Mouse (Mus musculus): ENCODE data around the gene Creb5. TPM values are rescaled to one million over a fixed set of nuclear protein-coding genes. Genes with fewer than 3 reads are reported as not detected.
A peak's percentile ranks its signal among the peaks of the same experiment; 100 is the strongest.

Creb5 gene
- polyA plus RNA-seq, 1 experiment from 2014 or later: 14.7 TPM

GRCm38 (mm10) chr6:53356328-53356727, 69.3 kb downstream of the Creb5 start:
- Histone ChIP-seq H3K9ac (no peak overlapping the region), H3K4me3 (no peak overlapping the region), H3K4me2 (replicated peaks) (no peak overlapping the region), H3K36me3 (no peaks in the 10 kb centered on the region), H3K27ac (no peak overlapping the region), H3K9me3 (no peaks in the 10 kb centered on the region), H3K27me3 (replicated peaks) (no peaks in the 10 kb centered on the region), H3K4me1 (no peaks in the 10 kb centered on the region)
- WGBS: 91% methylated on average over 1 of the region's 1 CpGs
- no peak for ATAC-seq (ENCODE audit: low FRiP score, low read depth)

- 63% methylated on average over 5 of the region's 5 CpGs for WGBS
- H3K9me3 ChIP-seq: no peaks in the 10 kb centered on the region
- no peak overlapping the region for H3K4me3 ChIP-seq
- no peaks in the 10 kb centered on the region for H3K36me3 ChIP-seq
- peaks cover 4% of the 10 kb centered on the region; the same call in 1 of the 2 replicates for H3K4me1 ChIP-seq
- no peaks in the 10 kb centered on the region for H3K27me3 ChIP-seq (replicated peaks)
- H3K27ac ChIP-seq: no peak overlapping the region
- ATAC-seq (ENCODE audit: low FRiP score, low read depth): no peak
- H3K9ac ChIP-seq: no peak overlapping the region
- no peak overlapping the region for H3K4me2 ChIP-seq (replicated peaks)
Observed at GRCm38 (mm10) chr6:53363535-53363934, 76.5 kb downstream of the Creb5 start.

DNA sequence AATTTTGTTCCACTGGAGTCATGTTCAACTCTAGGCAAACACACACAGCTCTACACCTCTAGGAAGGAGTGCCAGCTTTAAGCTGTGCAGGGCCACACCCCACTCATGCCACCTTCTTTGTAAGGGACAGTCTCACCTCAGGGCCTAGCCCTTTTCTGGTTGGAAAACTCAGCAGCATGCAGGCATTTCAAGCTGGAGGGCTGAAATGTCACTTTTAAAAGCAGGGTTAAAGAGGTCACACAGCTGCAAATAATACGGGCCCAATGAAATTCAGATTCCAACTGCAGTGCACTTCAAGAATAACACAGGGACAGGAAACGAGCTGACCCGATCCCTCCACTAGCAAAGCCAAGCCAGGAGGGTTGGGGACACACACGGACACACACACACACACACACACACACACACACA, 76.9 kb downstream of the Creb5 start:
- no peak for ATAC-seq (ENCODE audit: low FRiP score, low read depth)
- WGBS: 27% methylated on average over 4 of the region's 4 CpGs
- no peaks in the 10 kb centered on the region for H3K9me3 ChIP-seq
- no peaks in the 10 kb centered on the region for H3K27me3 ChIP-seq (replicated peaks)
- H3K27ac ChIP-seq: no peak overlapping the region
- no peak overlapping the region for H3K4me3 ChIP-seq
- H3K4me1 ChIP-seq: peaks cover 4% of the 10 kb centered on the region; the same call in 1 of the 2 replicates
- H3K36me3 ChIP-seq: no peaks in the 10 kb centered on the region
- no peak overlapping the region for H3K4me2 ChIP-seq (replicated peaks)
- H3K9ac ChIP-seq: no peak overlapping the region

DNA sequence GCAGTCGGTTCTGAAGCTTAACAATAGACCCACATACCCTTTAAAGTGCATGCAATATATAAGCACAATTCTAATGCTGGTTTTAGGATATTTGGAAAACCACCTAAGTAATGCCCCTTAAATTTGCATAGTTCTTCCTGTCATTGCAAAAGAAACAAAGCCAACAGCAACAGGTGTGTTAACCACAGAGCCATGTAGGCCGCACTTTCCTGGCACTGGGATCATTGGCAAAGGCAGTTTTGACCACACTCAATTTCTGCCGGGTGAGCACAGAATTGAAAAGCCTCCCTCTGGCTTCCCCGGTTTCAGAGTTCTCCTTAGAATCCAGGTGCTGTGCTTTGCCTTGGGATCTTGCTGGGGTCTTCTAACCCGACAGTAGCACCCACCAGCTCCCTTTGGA, 82.1 kb downstream of the Creb5 start:
- ATAC-seq (ENCODE audit: low FRiP score, low read depth): no peak
- Histone ChIP-seq H3K27me3 (replicated peaks) (no peaks in the 10 kb centered on the region), H3K36me3 (no peaks in the 10 kb centered on the region), H3K27ac (no peak overlapping the region), H3K9me3 (no peaks in the 10 kb centered on the region), H3K4me1 (peaks cover 4% of the 10 kb centered on the region; the same call in 1 of the 2 replicates), H3K9ac (no peak overlapping the region), H3K4me3 (no peak overlapping the region), H3K4me2 (replicated peaks) (no peak overlapping the region)
- WGBS: 84% methylated on average over 5 of the region's 5 CpGs

DNA sequence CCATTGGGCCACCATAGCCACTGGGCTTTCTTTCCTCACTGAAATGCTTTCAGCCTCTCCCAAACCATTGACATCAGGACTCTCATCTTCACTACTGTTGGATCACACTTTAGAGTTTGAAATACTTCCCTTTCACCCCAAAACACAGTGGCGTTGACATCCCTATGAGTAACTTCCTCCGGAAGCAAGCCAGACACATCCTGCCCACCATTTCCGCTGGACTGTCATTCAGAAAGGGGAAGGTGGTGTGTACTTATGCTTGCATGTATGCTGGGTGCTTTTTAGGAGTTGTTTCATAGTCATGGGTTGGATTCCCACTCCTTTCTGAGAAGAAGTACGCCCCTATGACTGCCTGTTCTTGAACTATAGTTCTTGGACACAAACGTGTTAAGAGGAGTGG, 82.9 kb downstream of the Creb5 start:
- Histone ChIP-seq H3K4me1 (peaks cover 4% of the 10 kb centered on the region; the same call in 1 of the 2 replicates), H3K36me3 (no peaks in the 10 kb centered on the region), H3K9ac (no peak overlapping the region), H3K27me3 (replicated peaks) (no peaks in the 10 kb centered on the region), H3K4me2 (replicated peaks) (no peak overlapping the region), H3K9me3 (no peaks in the 10 kb centered on the region), H3K27ac (no peak overlapping the region), H3K4me3 (no peak overlapping the region)
- no peak for ATAC-seq (ENCODE audit: low FRiP score, low read depth)
- WGBS: 93% methylated on average over 5 of the region's 5 CpGs

GRCm38 (mm10) chr6:53371962-53372361, 84.9 kb downstream of the Creb5 start:
- Histone ChIP-seq H3K9ac (no peak overlapping the region), H3K9me3 (no peaks in the 10 kb centered on the region), H3K4me1 (no peaks in the 10 kb centered on the region), H3K4me3 (no peak overlapping the region), H3K27ac (no peak overlapping the region), H3K27me3 (replicated peaks) (no peaks in the 10 kb centered on the region), H3K4me2 (replicated peaks) (no peak overlapping the region), H3K36me3 (no peaks in the 10 kb centered on the region)
- ATAC-seq (ENCODE audit: low FRiP score, low read depth): no peak
- 85% methylated on average over 9 of the region's 9 CpGs for WGBS

GRCm38 (mm10) chr6:53374315-53374941, 87.4 kb downstream of the Creb5 start:
- ATAC-seq (ENCODE audit: low FRiP score, low read depth): no peak
- Histone ChIP-seq H3K27me3 (replicated peaks) (no peaks in the 10 kb centered on the region), H3K27ac (no peak overlapping the region), H3K36me3 (no peaks in the 10 kb centered on the region), H3K9ac (no peak overlapping the region), H3K4me2 (replicated peaks) (no peak overlapping the region), H3K9me3 (no peaks in the 10 kb centered on the region), H3K4me3 (no peak overlapping the region), H3K4me1 (no peaks in the 10 kb centered on the region)
- 76% methylated on average over 3 of the region's 3 CpGs for WGBS

DNA sequence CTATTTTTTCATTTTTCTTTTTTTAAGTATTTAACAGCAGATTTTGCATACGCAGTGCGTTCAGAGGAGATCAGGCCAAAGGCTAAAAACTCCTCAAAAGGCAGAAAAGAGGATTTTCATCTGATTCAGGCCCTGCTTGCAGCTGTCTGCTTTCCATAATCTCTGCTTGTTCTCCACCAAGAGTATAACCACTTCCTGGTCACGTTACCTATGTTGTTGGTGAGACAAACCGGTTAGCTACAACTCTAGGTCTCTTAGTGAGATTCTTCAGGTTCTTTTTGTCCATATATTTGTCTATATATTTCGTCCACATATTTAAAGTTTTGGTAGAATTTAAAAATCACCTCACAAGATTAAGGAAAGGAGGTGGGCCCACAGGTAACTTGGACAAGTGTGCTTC, 102.2 kb downstream of the Creb5 start:
- ATAC-seq (ENCODE audit: low FRiP score, low read depth): no peak
- 91% methylated on average over 5 of the region's 5 CpGs for WGBS
- H3K4me2 ChIP-seq (replicated peaks): no peak overlapping the region
- no peaks in the 10 kb centered on the region for H3K9me3 ChIP-seq
- no peaks in the 10 kb centered on the region for H3K27me3 ChIP-seq (replicated peaks)
- H3K27ac ChIP-seq: no peak overlapping the region
- no peak overlapping the region for H3K9ac ChIP-seq
- H3K4me3 ChIP-seq: no peak overlapping the region
- H3K4me1 ChIP-seq: peaks cover 13% of the 10 kb centered on the region
- H3K36me3 ChIP-seq: no peaks in the 10 kb centered on the region

DNA sequence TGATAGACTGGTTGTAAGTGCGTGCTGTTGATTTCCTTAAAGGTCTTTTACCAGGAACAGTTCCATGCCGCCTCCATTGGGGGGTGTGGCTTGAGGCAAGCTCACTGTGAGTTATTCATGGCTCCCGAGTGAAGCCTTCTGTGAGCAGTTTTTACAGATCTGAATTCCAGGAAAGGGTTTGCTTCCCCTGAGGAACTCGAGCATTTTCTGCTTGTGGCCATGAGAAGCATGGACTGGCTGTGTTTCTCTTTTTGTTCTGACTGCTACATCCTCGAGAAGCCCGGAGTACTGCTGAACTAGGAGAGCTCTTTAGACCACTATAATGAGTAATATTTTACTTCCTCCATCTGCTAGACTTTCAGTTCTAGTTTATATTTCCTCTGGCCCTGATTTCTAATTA, 103.3 kb downstream of the Creb5 start:
- WGBS: 33% methylated on average over 6 of the region's 6 CpGs
- Histone ChIP-seq H3K27ac (no peak overlapping the region), H3K27me3 (replicated peaks) (no peaks in the 10 kb centered on the region), H3K4me2 (replicated peaks) (no peak overlapping the region), H3K9me3 (no peaks in the 10 kb centered on the region), H3K36me3 (no peaks in the 10 kb centered on the region), H3K4me1 (peaks cover 20% of the 10 kb centered on the region), H3K9ac (no peak overlapping the region), H3K4me3 (no peak overlapping the region)
- ATAC-seq (ENCODE audit: low FRiP score, low read depth): no peak

DNA sequence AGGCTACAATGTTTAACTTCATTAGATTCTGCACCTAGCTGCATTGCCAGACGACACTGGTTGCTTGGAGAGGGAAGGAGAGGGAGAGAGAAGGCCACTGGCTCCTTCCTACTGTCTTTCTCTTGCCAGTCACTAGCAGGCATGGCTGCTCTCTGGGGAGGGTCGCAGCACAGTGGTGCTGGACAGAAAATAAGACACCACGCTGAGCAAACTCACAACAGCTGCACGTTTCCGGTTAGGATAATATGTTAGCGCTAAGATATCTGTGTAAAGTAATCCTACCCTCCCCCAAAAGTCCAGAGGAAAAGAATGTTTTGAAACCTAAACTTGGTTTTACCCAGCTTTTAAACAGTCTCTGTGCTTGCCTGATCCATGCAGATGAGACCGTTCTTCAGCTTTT, 107.0 kb downstream of the Creb5 start:
- Histone ChIP-seq H3K9me3 (no peaks in the 10 kb centered on the region), H3K27me3 (replicated peaks) (no peaks in the 10 kb centered on the region), H3K4me2 (replicated peaks) (no peak overlapping the region), H3K9ac (no peak overlapping the region), H3K4me1 (peaks cover 28% of the 10 kb centered on the region), H3K27ac (no peak overlapping the region), H3K36me3 (no peaks in the 10 kb centered on the region), H3K4me3 (no peak overlapping the region)
- 46% methylated on average over 7 of the region's 7 CpGs for WGBS
- no peak for ATAC-seq (ENCODE audit: low FRiP score, low read depth)

GRCm38 (mm10) chr6:53395208-53395607, 108.1 kb downstream of the Creb5 start:
- H3K9ac ChIP-seq: no peak overlapping the region
- ATAC-seq (ENCODE audit: low FRiP score, low read depth): peak; percentile 48; the same call in 1 of the 2 replicates
- no peak overlapping the region for H3K27ac ChIP-seq
- no peak overlapping the region for H3K4me3 ChIP-seq
- no peak overlapping the region for H3K4me2 ChIP-seq (replicated peaks)
- no peaks in the 10 kb centered on the region for H3K36me3 ChIP-seq
- peaks cover 28% of the 10 kb centered on the region for H3K4me1 ChIP-seq
- H3K9me3 ChIP-seq: no peaks in the 10 kb centered on the region
- H3K27me3 ChIP-seq (replicated peaks): no peaks in the 10 kb centered on the region
- 45% methylated on average over 4 of the region's 4 CpGs for WGBS

DNA sequence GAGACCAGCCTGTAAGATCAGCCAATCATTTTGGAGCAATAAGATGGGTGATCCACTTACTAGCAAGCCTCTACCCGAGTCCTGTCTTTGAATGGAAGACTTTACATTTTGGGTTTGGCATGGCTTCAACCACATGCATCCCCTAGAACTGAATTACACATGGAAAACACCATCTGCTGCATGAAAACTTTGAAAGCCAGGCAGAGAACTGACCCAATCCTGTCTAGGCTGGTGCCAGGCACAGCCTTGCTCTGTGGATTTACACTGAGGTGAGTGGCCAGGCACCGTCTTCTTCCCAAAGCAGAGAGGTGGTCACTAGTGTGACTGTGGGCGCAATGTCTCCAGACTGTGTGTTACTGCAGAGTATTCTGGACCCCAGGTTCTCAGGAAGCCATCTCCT, 109.4 kb downstream of the Creb5 start:
- ATAC-seq (ENCODE audit: low FRiP score, low read depth): no peak
- Histone ChIP-seq H3K4me2 (replicated peaks) (no peak overlapping the region), H3K4me3 (no peak overlapping the region), H3K27ac (no peak overlapping the region), H3K9me3 (no peaks in the 10 kb centered on the region), H3K9ac (no peak overlapping the region), H3K36me3 (no peaks in the 10 kb centered on the region), H3K4me1 (peaks cover 24% of the 10 kb centered on the region), H3K27me3 (replicated peaks) (no peaks in the 10 kb centered on the region)
- 93% methylated on average over 3 of the region's 3 CpGs for WGBS

GRCm38 (mm10) chr6:53397797-53398196, 110.7 kb downstream of the Creb5 start:
- Histone ChIP-seq H3K36me3 (no peaks in the 10 kb centered on the region), H3K9ac (no peak overlapping the region), H3K9me3 (no peaks in the 10 kb centered on the region), H3K4me2 (replicated peaks) (no peak overlapping the region), H3K27ac (no peak overlapping the region), H3K27me3 (replicated peaks) (no peaks in the 10 kb centered on the region), H3K4me1 (peaks cover 24% of the 10 kb centered on the region), H3K4me3 (no peak overlapping the region)
- ATAC-seq (ENCODE audit: low FRiP score, low read depth): 0 out of 2 replicates have a peak, but pooled peaks have one; percentile 18
- 64% methylated on average over 4 of the region's 4 CpGs for WGBS

Measured in neural tube, embryonic 12.5 days (tissue).